Mouse (Mus musculus): ENCODE results near the gene Rpp25l. TPM values are rescaled to one million over a fixed set of nuclear protein-coding genes. Genes with fewer than 3 reads are reported as not detected.
"Not testable (repeated sequence)": the region's sequence is repeated elsewhere in the genome, so short reads cannot be mapped to it uniquely, and the experiment has no call there.

Gene Rpp25l
- polyA plus RNA-seq (2016; fragmentation: Nextera tagmentation; extraction: Ambion mirVana) = 86.4 and 91.5 TPM in 2 replicates

GRCm38 (mm10) chr4:41713197-41714067 lies at the start of gene Rpp25l:
Rpp25l (minus strand) TSS chr4:41713534.
- Histone ChIP-seq H3K27me3 (ENCODE audit: low read depth, poor library complexity, severe bottlenecking) (no peaks in the 10 kb centered on the region), H3K9me3 (replicated peaks) (no peaks in the 10 kb centered on the region), H3K4me3 (peak within 1 kb of the TSS; percentile 70), H3K27ac (replicated peaks) (peak within 1 kb of the TSS; percentile 92), H3K36me3 (peaks cover 57% of the 10 kb centered on the region), H3K4me1 (peaks cover 45% of the 10 kb centered on the region)
- peak; percentile 90 for DNase-seq (ENCODE audit: low spot score)
- under 1% methylated on average over 61 of the region's 61 CpGs for WGBS

DNA sequence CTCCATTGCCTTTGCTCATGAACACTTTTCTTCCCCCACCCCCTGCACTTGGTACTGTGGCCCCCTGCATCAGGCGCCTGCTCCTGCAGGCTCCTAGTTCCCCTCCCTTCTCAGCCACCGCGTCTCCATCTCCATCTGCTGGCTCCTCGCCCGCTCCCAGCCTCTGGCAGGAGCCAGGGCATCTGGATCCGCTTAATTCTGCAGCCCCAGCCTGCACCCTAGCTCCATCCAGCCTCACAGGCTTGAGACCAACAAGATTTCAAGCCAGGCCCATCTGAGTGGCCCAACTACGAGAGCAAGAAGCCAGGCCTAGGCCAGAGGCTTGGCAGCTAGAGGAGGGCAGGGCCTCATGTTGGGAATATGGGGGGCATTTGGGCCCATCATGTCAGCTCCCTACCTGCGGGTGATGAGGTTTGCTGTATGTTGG lies 49.4 kb upstream of the Rpp25l start:
- DNase-seq (ENCODE audit: low spot score); H3K9me3 ChIP-seq (replicated peaks); H3K27me3 ChIP-seq (ENCODE audit: low read depth, poor library complexity, severe bottlenecking); H3K36me3 ChIP-seq: not testable (repeated sequence)
- H3K4me3 ChIP-seq = peak overlapping the region; percentile 24
- 47% methylated on average over 8 of the region's 8 CpGs for WGBS
- H3K27ac ChIP-seq (replicated peaks) = peak overlapping the region; percentile 84; the same call in 1 of the 2 replicates
- peaks cover 35% of the 10 kb centered on the region for H3K4me1 ChIP-seq

DNA sequence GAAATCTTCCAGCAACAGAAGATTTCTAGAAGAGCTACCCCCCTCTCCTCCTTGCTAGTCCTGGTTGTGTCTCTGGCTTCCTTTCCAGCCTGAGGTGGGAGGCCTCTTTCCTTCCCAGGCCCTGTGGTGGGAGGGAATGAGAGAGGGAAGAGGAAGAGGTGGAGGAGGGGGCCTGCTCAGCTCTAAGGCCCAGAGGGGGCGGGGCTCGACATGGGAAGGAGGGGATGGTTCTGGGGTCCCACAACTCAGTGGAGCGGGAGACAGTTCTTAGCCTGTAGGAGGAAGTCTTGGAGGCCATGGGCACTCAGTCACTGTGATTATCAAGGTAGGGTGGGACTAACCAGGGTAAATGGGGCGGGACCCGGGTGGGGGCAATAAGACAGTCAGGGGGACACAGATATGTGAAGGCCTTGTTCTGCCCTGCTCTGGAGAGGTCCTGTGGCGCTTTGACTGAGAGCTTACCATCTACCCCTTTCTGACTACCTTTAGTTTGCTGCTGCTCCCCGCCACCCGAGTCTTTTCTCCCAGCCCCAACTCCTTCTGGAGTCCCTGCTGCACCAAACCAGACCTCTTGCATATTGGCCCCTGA lies 48.9 kb upstream of the Rpp25l start:
- Histone ChIP-seq H3K36me3 (no peaks in the 10 kb centered on the region), H3K4me1 (peaks cover 35% of the 10 kb centered on the region), H3K27ac (replicated peaks) (peak overlapping the region; percentile 84), H3K27me3 (ENCODE audit: low read depth, poor library complexity, severe bottlenecking) (no peaks in the 10 kb centered on the region), H3K4me3 (peak overlapping the region; percentile 24), H3K9me3 (replicated peaks) (no peaks in the 10 kb centered on the region)
- DNase-seq (ENCODE audit: low spot score) = no peak
- WGBS = 33% methylated on average over 8 of the region's 8 CpGs

- Histone ChIP-seq H3K27ac (replicated peaks) (peak overlapping the region; percentile 84), H3K4me3 (0 out of 2 replicates have a peak overlapping the region, but pooled peaks have one; percentile 24), H3K9me3 (replicated peaks) (no peaks in the 10 kb centered on the region), H3K36me3 (no peaks in the 10 kb centered on the region), H3K27me3 (ENCODE audit: low read depth, poor library complexity, severe bottlenecking) (no peaks in the 10 kb centered on the region), H3K4me1 (peaks cover 35% of the 10 kb centered on the region)
- DNase-seq (ENCODE audit: low spot score) = no peak
Measured at GRCm38 (mm10) chr4:41761680-41762079, 48.3 kb upstream of the Rpp25l start.

- Histone ChIP-seq H3K36me3 (no peaks in the 10 kb centered on the region), H3K27ac (replicated peaks) (peak overlapping the region; percentile 84), H3K4me3 (peak overlapping the region; percentile 57), H3K4me1 (peaks cover 42% of the 10 kb centered on the region), H3K27me3 (ENCODE audit: low read depth, poor library complexity, severe bottlenecking) (no peaks in the 10 kb centered on the region), H3K9me3 (replicated peaks) (no peaks in the 10 kb centered on the region)
- DNase-seq (ENCODE audit: low spot score) = no peak
- 87% methylated on average over 4 of the region's 4 CpGs for WGBS
Measured at GRCm38 (mm10) chr4:41760911-41761310, 47.6 kb upstream of the Rpp25l start.

DNA sequence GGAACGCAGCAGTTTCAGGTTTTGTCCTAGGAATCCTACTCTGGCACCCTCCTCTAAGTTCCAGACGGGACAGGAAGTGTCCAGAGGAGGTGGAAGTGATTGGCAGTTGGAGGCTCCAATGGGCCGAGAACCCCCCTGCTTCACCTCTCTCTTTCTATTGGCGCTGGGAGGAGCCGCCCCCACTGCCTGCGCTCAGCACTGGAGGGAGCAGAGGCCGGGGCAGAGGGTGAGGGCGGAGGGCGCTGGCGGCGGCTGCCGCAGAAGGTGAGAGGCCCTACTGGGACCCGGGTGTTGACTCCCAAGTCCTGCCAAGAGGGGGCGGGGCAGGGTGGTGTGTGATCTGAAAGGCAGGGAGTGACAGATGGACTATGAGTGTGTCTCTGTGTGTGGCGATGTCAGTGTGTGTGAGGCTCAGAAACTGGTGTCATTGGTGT lies 47.0 kb upstream of the Rpp25l start:
- no peaks in the 10 kb centered on the region for H3K9me3 ChIP-seq (replicated peaks)
- peak overlapping the region; percentile 84 for H3K27ac ChIP-seq (replicated peaks)
- H3K4me1 ChIP-seq = peaks cover 48% of the 10 kb centered on the region
- DNase-seq (ENCODE audit: low spot score) = peak; percentile 88
- 2% methylated on average over 15 of the region's 15 CpGs for WGBS
- no peaks in the 10 kb centered on the region for H3K36me3 ChIP-seq
- H3K27me3 ChIP-seq (ENCODE audit: low read depth, poor library complexity, severe bottlenecking) = no peaks in the 10 kb centered on the region
- H3K4me3 ChIP-seq = peak overlapping the region; percentile 57

- peaks cover 54% of the 10 kb centered on the region for H3K4me1 ChIP-seq
- no peak for DNase-seq (ENCODE audit: low spot score)
Measured at GRCm38 (mm10) chr4:41759656-41760287, 46.4 kb upstream of the Rpp25l start.

GRCm38 (mm10) chr4:41759206-41759605 lies 45.9 kb upstream of the Rpp25l start:
- DNase-seq (ENCODE audit: low spot score) = no peak
- H3K36me3 ChIP-seq = no peaks in the 10 kb centered on the region
- WGBS = 90% methylated on average over 9 of the region's 9 CpGs
- H3K4me1 ChIP-seq = peaks cover 56% of the 10 kb centered on the region
- no peak overlapping the region for H3K27ac ChIP-seq (replicated peaks)
- H3K9me3 ChIP-seq (replicated peaks) = no peaks in the 10 kb centered on the region
- H3K4me3 ChIP-seq = no peak overlapping the region
- no peaks in the 10 kb centered on the region for H3K27me3 ChIP-seq (ENCODE audit: low read depth, poor library complexity, severe bottlenecking)

More at GRCm38 (mm10) chr4:41759656-41760287, 46.4 kb upstream of the Rpp25l start:
- Histone ChIP-seq H3K27me3 (ENCODE audit: low read depth, poor library complexity, severe bottlenecking) (no peaks in the 10 kb centered on the region), H3K36me3 (no peaks in the 10 kb centered on the region), H3K4me3 (peak overlapping the region; percentile 57), H3K27ac (replicated peaks) (peak overlapping the region; percentile 84), H3K9me3 (replicated peaks) (no peaks in the 10 kb centered on the region)
- 39% methylated on average over 6 of the region's 6 CpGs for whole genome bisulfite sequencing

- no peaks in the 10 kb centered on the region for H3K27me3 ChIP-seq (ENCODE audit: low read depth, poor library complexity, severe bottlenecking)
- 93% methylated on average over 4 of the region's 4 CpGs for WGBS
Measured at GRCm38 (mm10) chr4:41758701-41759100, 45.4 kb upstream of the Rpp25l start.

DNA sequence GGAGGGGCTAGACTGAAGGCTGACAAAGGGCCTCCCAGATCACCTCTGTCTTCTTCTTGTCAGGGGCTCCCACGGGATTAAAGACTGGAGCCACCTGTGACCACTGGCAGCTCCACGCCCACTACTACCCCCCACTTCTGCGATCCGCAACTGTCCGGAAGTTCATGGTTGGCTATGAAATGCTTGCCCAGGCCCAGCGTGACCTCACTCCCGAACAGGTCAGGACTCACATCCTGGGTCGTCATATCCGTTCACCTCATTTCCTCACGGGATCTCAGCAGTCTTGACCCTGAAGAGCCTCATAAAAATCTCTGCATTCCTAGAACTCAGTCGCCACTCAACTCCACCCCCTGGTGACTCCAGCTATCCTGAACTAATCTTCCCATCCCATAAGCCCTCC lies 44.7 kb upstream of the Rpp25l start:
- Histone ChIP-seq H3K9me3 (replicated peaks) (no peaks in the 10 kb centered on the region), H3K36me3 (no peaks in the 10 kb centered on the region), H3K27ac (replicated peaks) (no peak overlapping the region), H3K27me3 (ENCODE audit: low read depth, poor library complexity, severe bottlenecking) (no peaks in the 10 kb centered on the region), H3K4me1 (peaks cover 56% of the 10 kb centered on the region), H3K4me3 (no peak overlapping the region)
- 89% methylated on average over 11 of the region's 11 CpGs for WGBS
- DNase-seq (ENCODE audit: low spot score) = no peak

More at GRCm38 (mm10) chr4:41758701-41759100, 45.4 kb upstream of the Rpp25l start:
- no peaks in the 10 kb centered on the region for H3K36me3 ChIP-seq
- no peak overlapping the region for H3K4me3 ChIP-seq
- DNase-seq (ENCODE audit: low spot score) = no peak
- H3K27ac ChIP-seq (replicated peaks) = no peak overlapping the region
- peaks cover 56% of the 10 kb centered on the region for H3K4me1 ChIP-seq
- no peaks in the 10 kb centered on the region for H3K9me3 ChIP-seq (replicated peaks)

DNA sequence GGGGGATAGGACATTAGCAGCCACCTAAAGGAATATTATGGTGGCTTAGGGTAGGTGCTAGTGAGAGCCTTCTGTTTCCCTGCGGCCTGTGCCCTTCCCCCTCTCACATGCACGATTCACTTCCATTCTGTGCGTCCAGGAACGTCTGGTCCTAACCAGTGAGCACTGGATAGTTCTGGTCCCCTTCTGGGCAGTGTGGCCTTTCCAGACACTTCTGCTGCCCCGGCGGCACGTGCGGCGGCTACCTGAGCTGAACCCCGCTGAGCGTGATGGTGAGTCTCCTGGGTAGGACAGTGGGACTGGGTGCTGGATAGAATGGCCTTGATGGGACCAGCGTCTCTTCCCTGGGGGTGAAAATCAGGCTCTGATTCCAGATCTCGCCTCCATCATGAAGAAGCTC lies 44.0 kb upstream of the Rpp25l start:
- Histone ChIP-seq H3K27ac (replicated peaks) (no peak overlapping the region), H3K4me3 (no peak overlapping the region), H3K27me3 (ENCODE audit: low read depth, poor library complexity, severe bottlenecking) (no peaks in the 10 kb centered on the region), H3K4me1 (peaks cover 50% of the 10 kb centered on the region), H3K9me3 (replicated peaks) (no peaks in the 10 kb centered on the region), H3K36me3 (no peaks in the 10 kb centered on the region)
- 95% methylated on average over 13 of the region's 13 CpGs for WGBS
- no peak for DNase-seq (ENCODE audit: low spot score)

DNA sequence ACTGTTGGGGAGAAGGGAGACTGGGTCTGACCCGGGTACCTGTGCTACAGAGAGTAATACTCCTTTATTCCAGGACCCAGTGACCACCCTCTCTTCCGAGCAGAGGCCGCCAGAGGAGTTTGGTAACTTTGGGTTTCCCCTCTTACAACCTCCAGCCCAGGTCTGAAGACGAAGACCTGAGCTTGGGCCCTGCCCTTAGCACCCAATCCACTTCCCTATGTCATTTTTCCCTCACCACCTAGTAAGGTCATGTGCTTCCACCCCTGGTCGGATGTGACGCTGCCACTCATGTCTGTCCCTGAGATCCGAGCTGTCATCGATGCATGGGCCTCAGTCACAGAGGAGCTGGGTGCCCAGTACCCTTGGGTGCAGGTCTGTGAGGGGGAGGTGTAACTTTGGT lies 43.1 kb upstream of the Rpp25l start:
- Histone ChIP-seq H3K9me3 (replicated peaks) (no peaks in the 10 kb centered on the region), H3K4me3 (peak overlapping the region; percentile 80), H3K27ac (replicated peaks) (peak overlapping the region; percentile 86), H3K4me1 (peaks cover 41% of the 10 kb centered on the region), H3K27me3 (ENCODE audit: low read depth, poor library complexity, severe bottlenecking) (no peaks in the 10 kb centered on the region), H3K36me3 (no peaks in the 10 kb centered on the region)
- 81% methylated on average over 8 of the region's 8 CpGs for WGBS
- no peak for DNase-seq (ENCODE audit: low spot score)

Data from midbrain, embryonic 10.5 days (tissue).